Comparison of ENCODE assay signal across 8 mouse cellular contexts in the genomic region with DNA sequence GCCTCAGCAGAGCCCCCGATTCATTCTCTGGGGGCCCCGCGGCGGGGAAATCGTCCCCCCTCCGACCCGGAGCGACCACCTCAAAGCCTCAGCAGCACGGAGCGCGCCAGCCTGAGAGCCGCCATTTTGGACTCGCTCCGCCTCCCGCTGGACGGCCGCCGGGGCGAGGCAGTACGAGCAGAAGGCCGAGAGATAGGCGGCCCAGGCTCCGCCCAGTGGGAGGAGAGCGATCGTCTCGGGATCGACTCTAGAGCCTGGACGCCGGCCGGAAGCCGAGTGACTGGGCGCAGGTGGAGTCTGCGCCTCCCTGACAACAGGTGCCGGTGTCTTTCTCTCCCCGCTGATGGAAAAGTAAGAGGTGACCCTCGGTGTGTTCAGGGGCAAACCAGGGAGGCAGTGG. TPM values are rescaled to one million over a fixed set of nuclear protein-coding genes. Genes with fewer than 3 reads are reported as not detected.
DNase-seq lines count a peak whose midpoint lies in the region; ATAC-seq and TF ChIP-seq lines count a peak whose summit lies in the region.

A gene (minus strand): TSS at position 136 of the 400 bp plus-strand sequence.

- peak within 1 kb of the TSS; percentile 75 for H3K4me2 ChIP-seq in forebrain, embryonic 11.5 days (ENCODE audit: low read depth, low read length, severe bottlenecking)
- H3K4me2 ChIP-seq in heart, postnatal 0 days (ENCODE audit: low read depth, low read length) = peak within 1 kb of the TSS; percentile 93
- peak within 1 kb of the TSS; percentile 86 for H3K4me2 ChIP-seq in liver, embryonic 16.5 days (ENCODE audit: low read depth, low read length)
- peak within 1 kb of the TSS; percentile 94 for H3K4me2 ChIP-seq in neural tube, embryonic 13.5 days

- peak within 1 kb of the TSS; percentile 42; the same call in 1 of the 2 replicates for H3K27ac ChIP-seq in forebrain, embryonic 11.5 days (ENCODE audit: low read depth, low read length)
- peak within 1 kb of the TSS; percentile 55; the same call in 1 of the 2 replicates for H3K27ac ChIP-seq in heart, postnatal 0 days (ENCODE audit: low read depth)
- peak within 1 kb of the TSS; percentile 12; the same call in 1 of the 2 replicates for H3K27ac ChIP-seq in liver, embryonic 16.5 days (ENCODE audit: low read length)
- H3K27ac ChIP-seq in neural tube, embryonic 13.5 days (replicated peaks) = peak within 1 kb of the TSS; percentile 65; the same call in 1 of the 2 replicates
- peak within 1 kb of the TSS; percentile 49 for H3K27ac ChIP-seq in testis, adult 2 months (ENCODE audit: control insufficient read depth, insufficient read depth, low read depth, low read length)

- no peaks in the 10 kb centered on the region for H3K36me3 ChIP-seq in forebrain, embryonic 11.5 days (ENCODE audit: control insufficient read depth, insufficient read depth, low read length)
- H3K36me3 ChIP-seq in heart, postnatal 0 days (replicated peaks; ENCODE audit: control insufficient read depth, insufficient read depth, low read length) = 0 out of 2 replicates have a peak, but pooled peaks cover 3% of the 10 kb centered on the region
- H3K36me3 ChIP-seq in liver, embryonic 16.5 days (ENCODE audit: control insufficient read depth, insufficient read depth) = no peaks in the 10 kb centered on the region
- no peaks in the 10 kb centered on the region for H3K36me3 ChIP-seq in neural tube, embryonic 13.5 days
- H3K36me3 ChIP-seq in testis, adult 2 months (ENCODE audit: control insufficient read depth, insufficient read depth, low read length) = no peaks in the 10 kb centered on the region

- under 1% methylated on average over 36 of the region's 36 CpGs for whole genome bisulfite sequencing in forebrain, embryonic 11.5 days
- WGBS in heart, postnatal 0 days = under 1% methylated on average over 35 of the region's 36 CpGs
- under 1% methylated on average over 36 of the region's 36 CpGs for WGBS in liver, embryonic 16.5 days (ENCODE audit: insufficient replicate concordance)
- WGBS in neural tube, embryonic 13.5 days = under 1% methylated on average over 36 of the region's 36 CpGs

- H3K9me3 ChIP-seq in forebrain, embryonic 11.5 days (ENCODE audit: control insufficient read depth, low read length) = no peaks in the 10 kb centered on the region
- no peaks in the 10 kb centered on the region for H3K9me3 ChIP-seq in heart, postnatal 0 days (replicated peaks; ENCODE audit: control insufficient read depth, low read length)
- H3K9me3 ChIP-seq in liver, embryonic 16.5 days (replicated peaks; ENCODE audit: control insufficient read depth, low read length) = no peaks in the 10 kb centered on the region
- H3K9me3 ChIP-seq in neural tube, embryonic 13.5 days = no peaks in the 10 kb centered on the region

- H3K9ac ChIP-seq in forebrain, embryonic 11.5 days (ENCODE audit: low read length) = peak within 1 kb of the TSS; percentile 84
- H3K9ac ChIP-seq in heart, postnatal 0 days (replicated peaks; ENCODE audit: low read depth, low read length) = peak within 1 kb of the TSS; percentile 91
- peak within 1 kb of the TSS; percentile 80 for H3K9ac ChIP-seq in liver, embryonic 16.5 days (ENCODE audit: low read depth, low read length)
- H3K9ac ChIP-seq in neural tube, embryonic 13.5 days = peak within 1 kb of the TSS; percentile 86

- TF ChIP-seq POLR2A in testis, adult 2 months (IDR thresholded peaks at IDR 0.05; ENCODE audit: control insufficient read depth, low read depth, low read length) = peak; percentile 86

- H3K4me1 ChIP-seq in forebrain, embryonic 11.5 days (replicated peaks; ENCODE audit: control insufficient read depth, insufficient read depth, low read length) = peaks cover 6% of the 10 kb centered on the region; the same call in 1 of the 2 replicates
- H3K4me1 ChIP-seq in heart, postnatal 0 days (ENCODE audit: control insufficient read depth, insufficient read depth) = peaks cover 8% of the 10 kb centered on the region; the same call in 1 of the 2 replicates
- peaks cover 13% of the 10 kb centered on the region for H3K4me1 ChIP-seq in liver, embryonic 16.5 days (ENCODE audit: control insufficient read depth, low read depth, low read length)
- H3K4me1 ChIP-seq in neural tube, embryonic 13.5 days (replicated peaks) = peaks cover 27% of the 10 kb centered on the region
- no peaks in the 10 kb centered on the region; the same call in none of the 2 replicates for H3K4me1 ChIP-seq in testis, adult 2 months (ENCODE audit: control insufficient read depth, insufficient read depth, low read length)

- peak; percentile 89 to 90 for DNase-seq in CD8-positive naive resting alpha-beta T cell, adult 2 months (ENCODE audit: low read depth in 2 of 2, low spot score in 2 of 2)
- DNase-seq in c-Kit-positive CD71-negative TER-119-negative erythroid progenitor cells, embryonic 14.5 days (ENCODE audit: low read depth) = peak; percentile 89
- DNase-seq in forebrain, embryonic 11.5 days (ENCODE audit: low spot score) = peak; percentile 95
- DNase-seq in heart, postnatal 0 days (ENCODE audit: low spot score) = peak; percentile 93
- DNase-seq in kidney, postnatal 4 days = peak; percentile 94 to 96

- peak; percentile 94 for ATAC-seq in forebrain, embryonic 11.5 days (replicated peaks; ENCODE audit: low FRiP score)
- peak; percentile 93 for ATAC-seq in heart, postnatal 0 days (ENCODE audit: insufficient read depth, low read depth)
- ATAC-seq in liver, embryonic 16.5 days (ENCODE audit: low read depth) = peak; percentile 98
- ATAC-seq in neural tube, embryonic 13.5 days (ENCODE audit: low read depth) = peak; percentile 96

- no peak for TF ChIP-seq EP300 in heart, postnatal 0 days (IDR thresholded peaks at IDR 0.05; ENCODE audit: low read depth)

- TF ChIP-seq CTCF in heart, postnatal 0 days (IDR thresholded peaks at IDR 0.05; ENCODE audit: low read depth) = no peak
- TF ChIP-seq CTCF in testis, adult 2 months (IDR thresholded peaks at IDR 0.05; ENCODE audit: control insufficient read depth, insufficient read depth, insufficient replicate concordance, low read depth, low read length) = 0 out of 2 replicates have a peak, but pooled peaks have one; percentile 5

- peak within 1 kb of the TSS; percentile 96 for H3K4me3 ChIP-seq in forebrain, embryonic 11.5 days (ENCODE audit: low read depth, low read length)
- H3K4me3 ChIP-seq in heart, postnatal 0 days (ENCODE audit: low read depth, low read length) = peak within 1 kb of the TSS; percentile 99
- peak within 1 kb of the TSS; percentile 82 for H3K4me3 ChIP-seq in liver, embryonic 16.5 days (ENCODE audit: low read depth, low read length)
- H3K4me3 ChIP-seq in neural tube, embryonic 13.5 days = peak within 1 kb of the TSS; percentile 99
- H3K4me3 ChIP-seq in testis, adult 2 months (ENCODE audit: control insufficient read depth, low read depth, low read length) = peak within 1 kb of the TSS; percentile 96

- no peaks in the 10 kb centered on the region for H3K27me3 ChIP-seq in forebrain, embryonic 11.5 days (ENCODE audit: control insufficient read depth, insufficient read depth, low read length)
- H3K27me3 ChIP-seq in heart, postnatal 0 days (ENCODE audit: control insufficient read depth, insufficient read depth, low read length) = no peaks in the 10 kb centered on the region
- no peaks in the 10 kb centered on the region for H3K27me3 ChIP-seq in liver, embryonic 16.5 days (ENCODE audit: control insufficient read depth, insufficient read depth, low read depth, low read length)
- H3K27me3 ChIP-seq in neural tube, embryonic 13.5 days = no peaks in the 10 kb centered on the region
- no peaks in the 10 kb centered on the region for H3K27me3 ChIP-seq in testis, adult 2 months (ENCODE audit: control insufficient read depth, insufficient read depth, low read length)

RNA-seq across cellular contexts. Expression of the gene that starts here (rescaled TPM):
- polyA plus RNA-seq in forebrain, embryonic 11.5 days (2014; fragmentation: Nextera tagmentation; extraction: Ambion mirVana) = 18.8 and 19.4 TPM in 2 replicates
- total RNA-seq in heart, postnatal 0 days (2014; rRNA removed; ENCODE audit: low replicate concordance) = 2.2 and 3.0 TPM in 2 replicates
- polyA plus RNA-seq in heart, postnatal 0 days (2015; fragmentation: Nextera tagmentation; extraction: Ambion mirVana) = 6.3 and 6.6 TPM in 2 replicates
- 5.7 and 6.1 TPM in 2 replicates for polyA plus RNA-seq in liver, embryonic 16.5 days (2015; fragmentation: Nextera tagmentation; extraction: Ambion mirVana)
- polyA plus RNA-seq in neural tube, embryonic 13.5 days (2015; fragmentation: Nextera tagmentation; extraction: Ambion mirVana) = 14.2 and 14.6 TPM in 2 replicates
- polyA plus RNA-seq in testis, adult 2 months (2012; rRNA removed) = 9.1 and 10.5 TPM in 2 replicates

Comparison
In these comparisons a context has a peak if more than half of its experiments do, and no peak if none do; other contexts are left out.
1. Peak in every context shown above with its lines: DNase-seq, ATAC-seq, H3K4me3 ChIP-seq and H3K27ac ChIP-seq.
2. H3K27ac ChIP-seq: peak in every context shown above with its lines; median percentile 65 in neural tube, embryonic 13.5 days; 55 in heart, postnatal 0 days; 49 in testis, adult 2 months; 42 in forebrain, embryonic 11.5 days; 12 in liver, embryonic 16.5 days.